Mouse (Mus musculus) cerebellum, adult 2 months (tissue): ENCODE data around the gene Gm765.

ENCODE experiments used
- CTCF ChIP-seq: fragments of 200-500 bp; IDR thresholded peaks from 2 replicates; pipeline ENCODE4 v1.5.1; 2011; ENCODE audit warnings: low read depth, mild to moderate bottlenecking, control low read depth, low read length, moderate library complexity, borderline replicate concordance; ENCODE audit not compliant: insufficient read depth
- POLR2A ChIP-seq: fragments of 200-500 bp; IDR thresholded peaks from 2 replicates; pipeline ENCODE4 v1.6.1; 2011; ENCODE audit warnings: low read length, control low read depth, borderline replicate concordance; ENCODE audit not compliant: insufficient read depth

DNA sequence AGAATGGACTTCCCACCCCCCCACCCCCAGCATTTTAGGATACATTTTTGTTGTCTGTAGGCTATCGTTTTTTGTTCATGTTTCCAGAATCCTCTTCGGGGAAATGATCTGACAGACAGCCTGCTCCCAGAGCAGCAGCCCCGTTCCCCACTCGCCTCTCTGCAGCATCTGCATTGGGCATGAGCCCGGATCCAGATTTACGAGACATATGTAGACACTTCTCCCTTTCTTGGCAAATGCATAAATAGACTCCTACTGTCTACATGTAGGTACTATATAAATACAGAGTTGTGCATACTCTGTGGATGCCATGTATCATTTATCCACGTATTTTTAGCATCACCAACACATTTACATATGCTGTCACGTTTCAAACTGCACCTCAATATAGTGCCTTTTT, 42.9 kb upstream of the Gm765 start:
- no peak for TF ChIP-seq POLR2A
- TF ChIP-seq CTCF, result no peak
